In the genomic region with DNA sequence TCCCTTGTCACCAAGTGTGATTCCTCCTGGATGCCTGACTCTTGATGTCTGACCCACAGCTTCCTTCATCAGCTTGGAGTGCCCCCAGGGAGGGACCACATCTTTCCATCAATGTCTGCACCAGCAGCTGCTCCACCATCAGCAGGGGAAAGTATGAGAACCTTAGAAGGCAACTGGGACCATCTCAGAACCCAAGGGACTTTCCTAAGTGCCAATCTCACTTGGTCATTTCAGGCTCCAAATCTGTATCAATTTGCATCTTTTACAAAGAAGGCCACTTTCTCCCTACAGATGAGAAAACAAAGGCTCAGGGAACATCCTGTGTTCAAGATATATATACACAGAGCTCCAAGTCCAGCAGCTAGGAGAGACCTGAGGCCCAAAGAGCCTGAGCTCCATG, we compare ENCODE assay signal across 17 mouse cellular contexts.
DNase-seq lines count a peak whose midpoint lies in the region; ATAC-seq and TF ChIP-seq lines count a peak whose summit lies in the region.
"Had no signal": no experiment of that assay in that cellular context is flagged by ENCODE, and none has a peak within 500 bp of the region (broad histone marks: within the 10 kb centered on the region; RNA-seq: fewer than 3 reads in every experiment).

No protein-coding gene starts in this region.

- DNase-seq in layer of hippocampus, adult 2 months (ENCODE audit: low spot score in 2 of 2), result no peak
- no peak for DNase-seq in layer of hippocampus, adult 9-10 months (ENCODE audit: low spot score)
- DNase-seq in hindbrain, embryonic 10.5 days (ENCODE audit: low spot score), result peak; percentile 20
- no peak for DNase-seq in midbrain, embryonic 11.5 days (ENCODE audit: low spot score, missing footprints)
- no peak for DNase-seq in right cerebral cortex, postnatal 25 days
- no peak for DNase-seq in thymus, postnatal 36 days
- DNase-seq: adrenal gland, postnatal 25 days; heart, adult 2 months; kidney, adult 18-20 months; kidney, postnatal 36 days; layer of hippocampus, postnatal 36 days; liver, postnatal 0 days; lung, postnatal 4 days; thymus, postnatal 25 days had no signal

- no peak for ATAC-seq in midbrain, embryonic 11.5 days (ENCODE audit: low FRiP score)
- ATAC-seq in neural tube, embryonic 15.5 days (ENCODE audit: low FRiP score), result no peak
- no peak for ATAC-seq in intestine, embryonic 15.5 days
- ATAC-seq: liver, postnatal 0 days had no signal

- H3K9me3 ChIP-seq in hindbrain, embryonic 10.5 days, result no peaks in the 10 kb centered on the region
- H3K9me3 ChIP-seq in midbrain, embryonic 11.5 days (ENCODE audit: control insufficient read depth, low read length), result no peaks in the 10 kb centered on the region
- no peaks in the 10 kb centered on the region for H3K9me3 ChIP-seq in neural tube, embryonic 15.5 days (replicated peaks)
- no peaks in the 10 kb centered on the region for H3K9me3 ChIP-seq in intestine, embryonic 15.5 days
- H3K9me3 ChIP-seq: limb, embryonic 13.5 days had no signal

- peaks cover 81% of the 10 kb centered on the region for H3K4me1 ChIP-seq in hindbrain, embryonic 10.5 days (replicated peaks)
- peaks cover 61% of the 10 kb centered on the region for H3K4me1 ChIP-seq in midbrain, embryonic 11.5 days (ENCODE audit: control insufficient read depth, insufficient read depth, low read length)
- peaks cover 80% of the 10 kb centered on the region for H3K4me1 ChIP-seq in neural tube, embryonic 15.5 days
- H3K4me1 ChIP-seq in intestine, embryonic 15.5 days (replicated peaks), result peaks cover 5% of the 10 kb centered on the region; the same call in 1 of the 2 replicates

- peak overlapping the region; percentile 94 for H3K27ac ChIP-seq in layer of hippocampus, adult 2 months
- peak overlapping the region; percentile 99 for H3K27ac ChIP-seq in hindbrain, embryonic 10.5 days
- H3K27ac ChIP-seq in midbrain, embryonic 11.5 days (ENCODE audit: low read depth, low read length), result peak overlapping the region; percentile 99
- peak overlapping the region; percentile 92 for H3K27ac ChIP-seq in neural tube, embryonic 15.5 days (replicated peaks)
- no peak overlapping the region for H3K27ac ChIP-seq in intestine, embryonic 15.5 days
- H3K27ac ChIP-seq: heart, adult 2 months; limb, embryonic 13.5 days had no signal

- peak overlapping the region; percentile 12; the same call in 1 of the 2 replicates for H3K4me2 ChIP-seq in midbrain, embryonic 11.5 days
- H3K4me2 ChIP-seq in neural tube, embryonic 15.5 days, result no peak overlapping the region
- no peak overlapping the region for H3K4me2 ChIP-seq in intestine, embryonic 15.5 days (replicated peaks)
- H3K4me2 ChIP-seq: limb, embryonic 13.5 days had no signal

- no peak for TF ChIP-seq CTCF in layer of hippocampus, adult 2 months (conservative IDR thresholded peaks at IDR 0.05)

- no peak overlapping the region for H3K4me3 ChIP-seq in layer of hippocampus, adult 2 months
- peak overlapping the region; percentile 13; the same call in 1 of the 2 replicates for H3K4me3 ChIP-seq in hindbrain, embryonic 10.5 days
- H3K4me3 ChIP-seq in midbrain, embryonic 11.5 days (ENCODE audit: low read depth, low read length), result no peak overlapping the region
- H3K4me3 ChIP-seq in neural tube, embryonic 15.5 days (replicated peaks), result no peak overlapping the region
- H3K4me3 ChIP-seq in intestine, embryonic 15.5 days (replicated peaks), result no peak overlapping the region
- H3K4me3 ChIP-seq: heart, adult 2 months; limb, embryonic 13.5 days had no signal

- no peaks in the 10 kb centered on the region for H3K27me3 ChIP-seq in hindbrain, embryonic 10.5 days (ENCODE audit: insufficient read depth, poor library complexity, severe bottlenecking)
- peaks cover 4% of the 10 kb centered on the region; the same call in 1 of the 2 replicates for H3K27me3 ChIP-seq in midbrain, embryonic 11.5 days (ENCODE audit: control insufficient read depth, insufficient read depth, low read length)
- H3K27me3 ChIP-seq in neural tube, embryonic 15.5 days (replicated peaks), result no peaks in the 10 kb centered on the region
- no peaks in the 10 kb centered on the region for H3K27me3 ChIP-seq in intestine, embryonic 15.5 days (replicated peaks)
- H3K27me3 ChIP-seq: limb, embryonic 13.5 days had no signal

- H3K36me3 ChIP-seq in hindbrain, embryonic 10.5 days, result peaks cover 12% of the 10 kb centered on the region
- H3K36me3 ChIP-seq in midbrain, embryonic 11.5 days (ENCODE audit: control insufficient read depth, insufficient read depth, low read length), result no peaks in the 10 kb centered on the region
- H3K36me3 ChIP-seq in neural tube, embryonic 15.5 days, result no peaks in the 10 kb centered on the region
- no peaks in the 10 kb centered on the region for H3K36me3 ChIP-seq in intestine, embryonic 15.5 days
- H3K36me3 ChIP-seq: limb, embryonic 13.5 days had no signal

- no peak overlapping the region; the same call in 1 of the 2 replicates for H3K9ac ChIP-seq in midbrain, embryonic 11.5 days (ENCODE audit: low read length)
- H3K9ac ChIP-seq in neural tube, embryonic 15.5 days (replicated peaks), result no peak overlapping the region
- H3K9ac ChIP-seq in intestine, embryonic 15.5 days, result no peak overlapping the region
- H3K9ac ChIP-seq: limb, embryonic 13.5 days; liver, postnatal 0 days had no signal
